Mouse (Mus musculus): ENCODE data around the gene Blvra.
"Not testable (repeated sequence)": the region's sequence is repeated elsewhere in the genome, so short reads cannot be mapped to it uniquely, and the experiment has no call there.

The Blvra gene

GRCm38 (mm10) chr2:127070435-127070841 is at the start of gene Blvra:
Gene Blvra (plus strand): TSS chr2:127070665.
- DNase-seq (ENCODE audit: low spot score) = peak; percentile 93

- no peak for DNase-seq (ENCODE audit: low spot score)
Observed at GRCm38 (mm10) chr2:127035006-127035605, 35.4 kb upstream of the Blvra start.

- no peak for DNase-seq (ENCODE audit: low spot score)
Observed at GRCm38 (mm10) chr2:127037299-127037698, 33.2 kb upstream of the Blvra start.

GRCm38 (mm10) chr2:127061471-127061870 is 9.0 kb upstream of the Blvra start:
- no peak for DNase-seq (ENCODE audit: low spot score)

GRCm38 (mm10) chr2:127068806-127069205 is 1.7 kb upstream of the Blvra start:
- DNase-seq (ENCODE audit: low spot score) = no peak

GRCm38 (mm10) chr2:127069781-127070434 is 557 bp upstream of the Blvra start:
- no peak for DNase-seq (ENCODE audit: low spot score)

GRCm38 (mm10) chr2:127070879-127071278 is 414 bp downstream of the Blvra start:
- no peak for DNase-seq (ENCODE audit: low spot score)

GRCm38 (mm10) chr2:127074116-127074515 is 3.7 kb downstream of the Blvra start:
- no peak for DNase-seq (ENCODE audit: low spot score)

GRCm38 (mm10) chr2:127077611-127078010 is 7.1 kb downstream of the Blvra start:
- no peak for DNase-seq (ENCODE audit: low spot score)

GRCm38 (mm10) chr2:127079066-127079465 is 8.6 kb downstream of the Blvra start:
- not testable (repeated sequence) for DNase-seq (ENCODE audit: low spot score)

GRCm38 (mm10) chr2:127079881-127080590 is 9.6 kb downstream of the Blvra start:
- DNase-seq (ENCODE audit: low spot score) = no peak

GRCm38 (mm10) chr2:127080591-127081218 is 10.2 kb downstream of the Blvra start:
- no peak for DNase-seq (ENCODE audit: low spot score)

GRCm38 (mm10) chr2:127086235-127086634 is 15.8 kb downstream of the Blvra start:
- no peak for DNase-seq (ENCODE audit: low spot score)

GRCm38 (mm10) chr2:127090151-127090550 is 19.7 kb downstream of the Blvra start:
- not testable (repeated sequence) for DNase-seq (ENCODE audit: low spot score)

- DNase-seq (ENCODE audit: low spot score) = no peak
Observed at GRCm38 (mm10) chr2:127092000-127092399, 21.5 kb downstream of the Blvra start.

- no peak for DNase-seq (ENCODE audit: low spot score)
Observed at GRCm38 (mm10) chr2:127108986-127109385, 38.5 kb downstream of the Blvra start.

GRCm38 (mm10) chr2:127121591-127122235 is 51.2 kb downstream of the Blvra start:
- no peak for DNase-seq (ENCODE audit: low spot score)

GRCm38 (mm10) chr2:127128926-127129325 is 58.5 kb downstream of the Blvra start:
- DNase-seq (ENCODE audit: low spot score) = no peak

GRCm38 (mm10) chr2:127131353-127131752 is 60.9 kb downstream of the Blvra start:
- no peak for DNase-seq (ENCODE audit: low spot score)

GRCm38 (mm10) chr2:127133621-127134461 is 63.4 kb downstream of the Blvra start, which contains the start of gene Ncaph:
Gene Ncaph (minus strand): TSS chr2:127133954.
- DNase-seq (ENCODE audit: low spot score) = peak; percentile 92

GRCm38 (mm10) chr2:127135255-127135654 is 64.8 kb downstream of the Blvra start:
- not testable (repeated sequence) for DNase-seq (ENCODE audit: low spot score)

Data from MN1 (cell line).